Mouse (Mus musculus): ENCODE measurements at regions not wholly inside any gene's neighbourhood (a gene's known extent, or its start where the extent isn't known, plus 50 kb on each side); places are given as distances from the start of the nearest gene placed in this dataset.
A peak's percentile ranks its signal among the peaks of the same experiment; 100 is the strongest.

GRCm38 (mm10) chr10:21672171-21672570 is 79.2 kb downstream of the 1700020N01Rik start:
- DNase-seq (ENCODE audit: low spot score), result no peak

GRCm38 (mm10) chr10:21672666-21673065 is 79.7 kb downstream of the 1700020N01Rik start:
- no peak for DNase-seq (ENCODE audit: low spot score)

- no peak for DNase-seq (ENCODE audit: low spot score)
Measured at GRCm38 (mm10) chr10:21673831-21674230, 80.9 kb downstream of the 1700020N01Rik start.

- no peak for DNase-seq (ENCODE audit: low spot score)
Measured at GRCm38 (mm10) chr10:21675786-21676185, 82.8 kb downstream of the 1700020N01Rik start.

- DNase-seq (ENCODE audit: low spot score), result no peak
Measured at GRCm38 (mm10) chr10:21677911-21678310, 85.0 kb downstream of the 1700020N01Rik start.

- no peak for DNase-seq (ENCODE audit: low spot score)
Measured at GRCm38 (mm10) chr10:21678372-21678771, 85.4 kb downstream of the 1700020N01Rik start.

GRCm38 (mm10) chr10:21678811-21679451 is 86.0 kb downstream of the 1700020N01Rik start:
- DNase-seq (ENCODE audit: low spot score), result peak; percentile 46

- DNase-seq (ENCODE audit: low spot score), result no peak
Measured at GRCm38 (mm10) chr10:21680789-21681188, 87.8 kb downstream of the 1700020N01Rik start.

- no peak for DNase-seq (ENCODE audit: low spot score)
Measured at GRCm38 (mm10) chr10:21684286-21685013, 91.5 kb downstream of the 1700020N01Rik start.

GRCm38 (mm10) chr10:21685122-21685798 is 92.3 kb downstream of the 1700020N01Rik start:
- DNase-seq (ENCODE audit: low spot score), result no peak

GRCm38 (mm10) chr10:21686060-21686459 is 93.1 kb downstream of the 1700020N01Rik start:
- DNase-seq (ENCODE audit: low spot score), result no peak

- DNase-seq (ENCODE audit: low spot score), result no peak
Measured at GRCm38 (mm10) chr10:21687484-21687883, 94.5 kb downstream of the 1700020N01Rik start.

- no peak for DNase-seq (ENCODE audit: low spot score)
Measured at GRCm38 (mm10) chr10:21688513-21688912, 95.6 kb downstream of the 1700020N01Rik start.

GRCm38 (mm10) chr10:21689847-21690269 is 96.9 kb downstream of the 1700020N01Rik start:
- DNase-seq (ENCODE audit: low spot score), result no peak

GRCm38 (mm10) chr10:21695185-21695584 is 102.2 kb downstream of the 1700020N01Rik start:
- DNase-seq (ENCODE audit: low spot score), result no peak

- no peak for DNase-seq (ENCODE audit: low spot score)
Measured at GRCm38 (mm10) chr10:21696671-21697070, 103.7 kb downstream of the 1700020N01Rik start.

GRCm38 (mm10) chr10:21701580-21701979 is 108.6 kb downstream of the 1700020N01Rik start:
- DNase-seq (ENCODE audit: low spot score), result no peak

GRCm38 (mm10) chr10:21702134-21702533 is 109.2 kb downstream of the 1700020N01Rik start:
- DNase-seq (ENCODE audit: low spot score), result no peak

- no peak for DNase-seq (ENCODE audit: low spot score)
Measured at GRCm38 (mm10) chr10:21711866-21712265, 118.9 kb downstream of the 1700020N01Rik start.

GRCm38 (mm10) chr10:21712828-21713227 is 119.9 kb downstream of the 1700020N01Rik start:
- no peak for DNase-seq (ENCODE audit: low spot score)

- no peak for DNase-seq (ENCODE audit: low spot score)
Measured at GRCm38 (mm10) chr10:21715436-21715835, 122.5 kb downstream of the 1700020N01Rik start.

GRCm38 (mm10) chr10:21718189-21718588 is 125.2 kb downstream of the 1700020N01Rik start:
- DNase-seq (ENCODE audit: low spot score), result no peak

- DNase-seq (ENCODE audit: low spot score), result no peak
Measured at GRCm38 (mm10) chr10:21724351-21724750, 131.4 kb downstream of the 1700020N01Rik start.

All from testis, postnatal 14 days (tissue).